Mouse (Mus musculus) kidney, postnatal 0 days (tissue): ENCODE results near the gene Dnajb1. TPM values are rescaled to one million over a fixed set of nuclear protein-coding genes. Genes with fewer than 3 reads are reported as not detected.

Experiments used
- ATAC-seq: fragments of 200-750 bp; cut with Nextera tagmentation; replicated peaks from 2 replicates; pipeline ENCODE4 v1.8.0; 2017; ENCODE audit warnings: low read depth, moderate number of reproducible peaks, moderate TSS enrichment, moderate library complexity; ENCODE audit not compliant: low FRiP score
- DNase-seq: peaks from one replicate; pipeline ENCODE4 v3.0.0-alpha.2; 2016; ENCODE audit warnings: low spot score
- H3K27ac ChIP-seq: fragments of 300-500 bp; sonication (generic); 2 replicates; pipeline ENCODE4 v1.5.1; 2014; ENCODE audit warnings: mild to moderate bottlenecking
- H3K27me3 ChIP-seq: fragments of 300-500 bp; sonication (generic); 2 replicates; pipeline ENCODE4 v1.6.1; 2014; ENCODE audit warnings: low read length, mixed read lengths; ENCODE audit not compliant: insufficient read depth
- H3K36me3 ChIP-seq: fragments of 300-500 bp; sonication (generic); 2 replicates; pipeline ENCODE4 v1.6.1; 2014; ENCODE audit warnings: low read length, mixed read lengths; ENCODE audit not compliant: insufficient read depth
- H3K4me1 ChIP-seq: fragments of 300-500 bp; sonication (generic); replicated peaks from 2 replicates; pipeline ENCODE4 v1.6.1; 2014; ENCODE audit warnings: antibody characterized with exemption, low read length, mixed read lengths; ENCODE audit not compliant: insufficient read depth
- H3K4me2 ChIP-seq: fragments of 300-500 bp; sonication (generic); 2 replicates; pipeline ENCODE4 v1.6.1; 2014; ENCODE audit warnings: mild to moderate bottlenecking, low read length, moderate library complexity, mixed read lengths
- H3K4me3 ChIP-seq: fragments of 300-500 bp; sonication (generic); replicated peaks from 2 replicates; pipeline ENCODE4 v1.5.1; 2014; ENCODE audit warnings: low read depth, low read length
- H3K9ac ChIP-seq: fragments of 300-500 bp; sonication (generic); 2 replicates; pipeline ENCODE4 v1.6.1; 2014; ENCODE audit warnings: low read depth, low read length
- H3K9me3 ChIP-seq: fragments of 300-500 bp; sonication (generic); replicated peaks from 2 replicates; pipeline ENCODE4 v1.6.1; 2016; ENCODE audit warnings: low read length, inconsistent platforms, mixed read lengths
- CTCF ChIP-seq: IDR thresholded peaks from 2 replicates; pipeline ENCODE4 v1.5.1; 2016; ENCODE audit warnings: antibody characterized with exemption, low read depth, mild to moderate bottlenecking, moderate library complexity
- WGBS: fragments of 180-500 bp; shearing (Covaris S2); extraction: QIAGEN DNeasy Blood & Tissue Kit; methylation state at CpG from one replicate; pipeline ENCODE4 v1.1.7; 2014; 5-methylcytosine and 5-hydroxymethylcytosine counted together
- polyA plus RNA-seq: library from polyadenylated mRNA; unstranded; fragments of >200 nt; fragmentation: Nextera tagmentation; extraction: Ambion mirVana; gene quantifications from 2 replicates; pipeline ENCODE4 v1.2.1, GENCODE M21; 2015

Dnajb1 gene
- polyA plus RNA-seq, 1 experiment from 2014 or later = 30.2 TPM

DNA sequence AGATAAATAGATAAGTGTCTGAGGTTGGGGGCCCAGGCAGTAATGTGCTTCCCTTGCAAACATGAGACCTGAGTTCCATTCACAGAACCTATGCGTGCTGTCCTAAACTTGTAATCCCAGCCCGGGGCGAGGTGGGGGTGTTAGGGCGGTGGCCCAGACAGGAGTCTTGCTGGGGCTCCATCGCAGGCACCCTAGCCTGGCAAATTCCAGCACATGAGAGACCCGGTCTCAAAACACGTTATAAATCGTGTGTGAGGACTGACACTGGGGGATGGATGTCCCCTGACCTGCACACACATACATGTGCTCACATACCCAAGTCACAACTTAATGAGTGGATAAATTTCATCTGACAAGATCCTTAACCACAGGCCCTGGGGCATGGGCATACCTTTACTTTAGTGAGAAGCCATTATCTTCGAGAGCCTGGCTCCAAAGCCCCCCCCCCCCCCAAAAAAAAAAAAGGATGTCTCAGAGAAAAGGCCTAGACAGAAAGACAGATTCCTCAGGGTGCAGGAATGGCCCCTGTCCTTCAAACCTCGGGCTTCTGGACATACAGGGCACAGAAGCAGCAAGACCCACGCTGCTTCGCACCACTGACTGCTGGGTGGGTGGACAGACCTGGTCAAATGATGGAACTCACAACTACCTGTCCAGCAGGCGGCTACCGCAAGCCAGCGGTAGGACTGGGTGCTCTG, 13.8 kb downstream of the Dnajb1 start:
- 53% methylated on average over 15 of the region's 15 CpGs for whole genome bisulfite sequencing

DNA sequence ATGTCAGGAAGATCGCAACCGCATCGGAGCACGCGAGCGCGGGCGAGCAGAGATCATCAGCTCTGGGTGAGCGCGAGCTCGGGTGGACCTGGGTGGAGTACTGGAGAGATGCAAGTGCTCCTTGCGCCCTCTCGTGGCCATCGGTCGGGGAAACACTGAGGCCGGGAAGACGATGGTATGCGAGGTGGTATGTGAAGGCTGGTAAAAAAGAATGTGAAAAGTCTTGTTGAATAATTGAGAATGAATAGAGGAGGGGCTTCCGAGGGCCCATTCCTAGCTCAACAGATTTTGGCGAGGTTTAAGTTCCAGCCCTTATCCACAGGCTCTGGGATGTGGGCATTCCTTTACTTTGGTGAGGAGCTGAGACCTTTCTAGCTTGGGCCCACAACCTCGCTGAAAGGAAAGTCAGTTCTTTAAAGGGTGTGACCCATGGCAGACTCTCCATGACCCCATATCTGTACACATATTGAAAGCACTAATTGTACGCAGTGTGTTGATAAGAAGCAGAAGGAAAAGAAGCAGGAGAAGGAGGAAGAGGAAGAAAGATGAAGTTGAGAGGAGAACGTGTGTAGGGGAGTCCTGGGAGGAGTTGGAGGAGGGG, 14.5 kb downstream of the Dnajb1 start:
- ATAC-seq (peak; percentile 82), DNase-seq (peak; percentile 91)
- Histone ChIP-seq H3K4me1 (no peaks in the 10 kb centered on the region), H3K27ac (no peak overlapping the region), H3K27me3 (no peaks in the 10 kb centered on the region), H3K36me3 (no peaks in the 10 kb centered on the region), H3K4me2 (peak overlapping the region; percentile 53), H3K9ac (no peak overlapping the region), H3K9me3 (no peaks in the 10 kb centered on the region), H3K4me3 (peak overlapping the region; percentile 24)
- WGBS = 11% methylated on average over 23 of the region's 23 CpGs
- peak; percentile 88 for TF ChIP-seq CTCF

More for the DNA sequence above, 13.8 kb downstream of the Dnajb1 start:
- no peak; the same call in 1 of the 2 replicates for ATAC-seq
- Histone ChIP-seq H3K9ac (no peak overlapping the region), H3K4me1 (no peaks in the 10 kb centered on the region), H3K4me3 (peak overlapping the region; percentile 24), H3K27me3 (no peaks in the 10 kb centered on the region), H3K4me2 (peak overlapping the region; percentile 53), H3K36me3 (no peaks in the 10 kb centered on the region), H3K27ac (no peak overlapping the region), H3K9me3 (no peaks in the 10 kb centered on the region)
- no peak for DNase-seq
- no peak for TF ChIP-seq CTCF

DNA sequence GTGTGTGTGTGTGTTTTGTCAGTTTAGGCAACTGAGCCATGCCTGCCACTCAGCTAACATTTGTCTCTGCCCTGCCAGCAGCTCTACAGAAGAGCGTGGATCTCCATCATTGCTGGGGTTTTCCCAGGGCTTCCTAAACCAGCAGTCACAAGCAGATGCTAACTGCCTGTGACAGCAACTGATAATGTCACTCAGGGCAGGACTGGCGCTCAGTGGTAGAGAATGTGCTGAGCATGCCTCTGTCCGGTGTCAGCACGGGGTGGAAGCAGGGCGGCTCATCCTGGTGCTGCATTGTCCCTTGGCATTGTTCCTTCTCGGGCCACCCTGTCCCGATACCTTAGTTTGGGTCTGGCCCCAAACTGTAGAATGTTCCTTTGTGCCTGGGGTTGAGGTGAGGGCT, 15.6 kb downstream of the Dnajb1 start:
- Histone ChIP-seq H3K36me3 (no peaks in the 10 kb centered on the region), H3K4me2 (no peak overlapping the region), H3K27ac (no peak overlapping the region), H3K9ac (no peak overlapping the region), H3K4me3 (no peak overlapping the region), H3K4me1 (no peaks in the 10 kb centered on the region), H3K9me3 (no peaks in the 10 kb centered on the region), H3K27me3 (no peaks in the 10 kb centered on the region)
- ATAC-seq (no peak), DNase-seq (no peak)
- 92% methylated on average over 7 of the region's 7 CpGs for WGBS
- TF ChIP-seq CTCF = no peak

DNA sequence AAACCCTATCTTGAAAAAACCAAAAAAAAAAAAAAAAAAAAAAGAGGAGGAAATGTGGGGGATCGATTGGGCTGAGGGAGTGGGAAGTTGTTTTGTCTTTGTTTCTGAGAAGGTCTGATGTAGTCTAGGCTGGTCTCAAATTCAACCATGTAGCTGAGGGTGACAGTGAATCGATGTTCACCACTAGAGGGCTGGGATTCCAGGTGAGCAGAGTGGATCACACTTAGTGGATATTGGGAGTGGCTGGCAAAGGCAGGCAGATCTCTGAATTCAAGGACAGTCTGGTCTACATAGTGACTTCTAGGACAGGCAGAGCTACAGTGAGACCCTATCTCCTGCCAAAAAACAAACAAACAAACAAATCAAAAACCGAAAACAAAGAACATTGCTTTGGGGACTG, 16.7 kb downstream of the Dnajb1 start:
- DNase-seq = peak; percentile 50

DNA sequence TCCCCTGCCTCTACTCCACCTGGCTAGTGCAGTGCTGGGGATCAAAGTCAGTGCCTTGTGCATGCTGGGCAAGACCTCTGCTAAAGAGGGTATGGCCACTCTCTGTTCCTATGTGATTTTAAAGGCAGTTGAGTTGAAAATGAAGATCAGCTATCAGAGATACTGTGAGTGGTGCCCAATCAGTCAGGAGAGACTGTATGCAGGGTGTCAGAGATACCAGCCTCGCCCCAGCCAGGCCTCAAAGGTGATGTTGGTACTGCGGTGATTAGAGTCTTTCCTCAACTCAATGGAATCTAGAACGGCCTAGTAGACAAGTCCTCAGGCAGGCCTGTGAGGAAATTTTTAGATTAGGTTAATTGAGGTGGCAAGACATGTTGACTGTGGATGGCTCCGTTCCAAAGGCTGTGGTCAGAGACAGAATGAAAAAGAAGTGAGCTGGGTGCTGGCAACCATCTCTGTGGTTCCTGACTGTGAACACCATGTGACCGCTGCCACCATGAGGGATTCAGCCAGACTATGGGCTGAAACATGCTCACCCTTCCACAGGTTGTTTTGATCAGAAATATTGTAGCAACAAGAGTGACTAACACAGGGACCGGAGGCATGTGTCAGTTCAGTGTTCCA, 17.8 kb downstream of the Dnajb1 start:
- ATAC-seq = no peak
- Histone ChIP-seq H3K27ac (no peak overlapping the region), H3K36me3 (no peaks in the 10 kb centered on the region), H3K4me2 (no peak overlapping the region), H3K4me1 (no peaks in the 10 kb centered on the region), H3K9me3 (no peaks in the 10 kb centered on the region), H3K4me3 (no peak overlapping the region), H3K9ac (no peak overlapping the region), H3K27me3 (no peaks in the 10 kb centered on the region)
- TF ChIP-seq CTCF = no peak
- WGBS = 83% methylated on average over 6 of the region's 6 CpGs
- DNase-seq = no peak

More for the DNA sequence above, 16.7 kb downstream of the Dnajb1 start:
- Histone ChIP-seq H3K4me1 (no peaks in the 10 kb centered on the region), H3K9me3 (no peaks in the 10 kb centered on the region), H3K9ac (no peak overlapping the region), H3K4me2 (no peak overlapping the region), H3K4me3 (no peak overlapping the region), H3K27ac (no peak overlapping the region), H3K27me3 (no peaks in the 10 kb centered on the region), H3K36me3 (no peaks in the 10 kb centered on the region)
- no peak for ATAC-seq
- WGBS = 38% methylated on average over 3 of the region's 3 CpGs
- TF ChIP-seq CTCF = peak; percentile 79

DNA sequence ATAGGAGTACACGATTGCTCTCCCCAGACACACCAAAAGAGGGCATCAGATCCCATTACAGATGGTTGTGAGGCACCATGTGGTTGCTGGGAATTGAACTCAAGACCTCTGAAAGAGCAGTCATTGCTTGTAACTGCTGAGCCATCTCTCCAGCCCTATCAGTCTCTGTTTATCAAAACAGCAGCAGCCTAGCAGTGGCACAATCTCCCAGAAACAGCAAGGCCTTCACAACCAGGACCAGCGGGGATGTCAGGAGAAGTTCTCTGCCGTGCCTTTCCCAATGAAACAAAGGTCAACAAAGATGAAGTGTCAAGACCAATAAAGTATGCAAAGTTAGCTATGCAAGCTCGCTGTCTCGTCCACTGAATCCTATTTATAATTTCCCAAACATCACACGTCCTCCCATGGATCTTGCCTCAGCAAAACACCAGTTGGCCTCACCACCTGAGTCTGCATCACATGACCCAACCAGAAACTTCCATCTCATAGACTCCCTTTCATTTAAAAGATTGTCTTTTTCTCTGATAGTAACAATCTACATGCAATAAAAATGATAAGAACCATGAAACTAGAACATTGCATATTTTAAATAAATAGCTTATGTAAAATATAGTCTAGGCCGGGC, 24.2 kb downstream of the Dnajb1 start:
- no peak for ATAC-seq
- H3K4me3 ChIP-seq = no peak overlapping the region
- WGBS = 82% methylated on average over 7 of the region's 7 CpGs

More for the DNA sequence above, 24.2 kb downstream of the Dnajb1 start:
- no peak for DNase-seq
- Histone ChIP-seq H3K9ac (no peak overlapping the region), H3K9me3 (0 out of 2 replicates have a peak, but pooled peaks cover 4% of the 10 kb centered on the region), H3K4me2 (no peak overlapping the region), H3K27ac (no peak overlapping the region), H3K36me3 (no peaks in the 10 kb centered on the region), H3K27me3 (no peaks in the 10 kb centered on the region), H3K4me1 (no peaks in the 10 kb centered on the region)
- TF ChIP-seq CTCF = no peak
